Mouse (Mus musculus) lung, postnatal 0 days (tissue): ENCODE data around the gene Col4a4. TPM values are rescaled to one million over a fixed set of nuclear protein-coding genes. Genes with fewer than 3 reads are reported as not detected.
A peak's percentile ranks its signal among the peaks of the same experiment; 100 is the strongest.

ENCODE experiments used
- ATAC-seq: fragments of 200-750 bp; cut with Nextera tagmentation; 2 replicates; pipeline ENCODE4 v1.8.0; 2017; ENCODE audit warnings: moderate library complexity
- DNase-seq: peaks from one replicate; pipeline ENCODE4 v3.0.0-alpha.2; 2016; ENCODE audit warnings: low spot score
- H3K27ac ChIP-seq: fragments of 300-500 bp; sonication (generic); 2 replicates; pipeline ENCODE4 v1.5.1; 2014; ENCODE audit warnings: antibody characterized with exemption, mild to moderate bottlenecking, low read length, mixed read lengths
- H3K27me3 ChIP-seq: fragments of 300-500 bp; sonication (generic); replicated peaks from 2 replicates; pipeline ENCODE4 v1.6.1; 2014; ENCODE audit warnings: low read length, mixed read lengths; ENCODE audit not compliant: insufficient read depth
- H3K36me3 ChIP-seq: fragments of 300-500 bp; sonication (generic); 2 replicates; pipeline ENCODE4 v1.6.1; 2014; ENCODE audit warnings: low read length, mixed read lengths; ENCODE audit not compliant: insufficient read depth
- H3K4me1 ChIP-seq: fragments of 300-500 bp; sonication (generic); 2 replicates; pipeline ENCODE4 v1.6.1; 2014; ENCODE audit warnings: antibody characterized with exemption, low read depth, low read length, mixed read lengths; ENCODE audit not compliant: insufficient read depth
- H3K4me2 ChIP-seq: fragments of 300-500 bp; sonication (generic); replicated peaks from 2 replicates; pipeline ENCODE4 v1.6.1; 2014; ENCODE audit warnings: low read depth, mild to moderate bottlenecking, low read length, moderate library complexity, mixed read lengths
- H3K4me3 ChIP-seq: fragments of 300-500 bp; sonication (generic); 2 replicates; pipeline ENCODE4 v1.5.1; 2014; ENCODE audit warnings: low read depth, low read length
- H3K9ac ChIP-seq: fragments of 300-500 bp; sonication (generic); replicated peaks from 2 replicates; pipeline ENCODE4 v1.6.1; 2014; ENCODE audit warnings: low read depth, mild to moderate bottlenecking
- H3K9me3 ChIP-seq: fragments of 300-500 bp; sonication (generic); 2 replicates; pipeline ENCODE4 v1.6.1; 2016; ENCODE audit warnings: low read length, mixed read lengths
- CTCF ChIP-seq: IDR thresholded peaks from 2 replicates; pipeline ENCODE4 v1.5.1; 2016; ENCODE audit warnings: antibody characterized with exemption, mild to moderate bottlenecking
- EP300 ChIP-seq: IDR thresholded peaks from 2 replicates; pipeline ENCODE4 v1.6.1; 2016; ENCODE audit warnings: antibody characterized with exemption, mild to moderate bottlenecking, control low read depth
- WGBS: fragments of 180-500 bp; shearing (Covaris S2); extraction: QIAGEN DNeasy Blood & Tissue Kit; methylation state at CpG from one replicate; pipeline ENCODE4 v1.1.7; 2014; 5-methylcytosine and 5-hydroxymethylcytosine counted together
- polyA plus RNA-seq: library from polyadenylated mRNA; unstranded; fragments of >200 nt; fragmentation: Nextera tagmentation; extraction: Ambion mirVana; gene quantifications from 2 replicates; pipeline ENCODE4 v1.2.1, GENCODE M21; 2015

Col4a4 gene
- polyA plus RNA-seq, 1 experiment from 2014 or later: 67.3 TPM

DNA sequence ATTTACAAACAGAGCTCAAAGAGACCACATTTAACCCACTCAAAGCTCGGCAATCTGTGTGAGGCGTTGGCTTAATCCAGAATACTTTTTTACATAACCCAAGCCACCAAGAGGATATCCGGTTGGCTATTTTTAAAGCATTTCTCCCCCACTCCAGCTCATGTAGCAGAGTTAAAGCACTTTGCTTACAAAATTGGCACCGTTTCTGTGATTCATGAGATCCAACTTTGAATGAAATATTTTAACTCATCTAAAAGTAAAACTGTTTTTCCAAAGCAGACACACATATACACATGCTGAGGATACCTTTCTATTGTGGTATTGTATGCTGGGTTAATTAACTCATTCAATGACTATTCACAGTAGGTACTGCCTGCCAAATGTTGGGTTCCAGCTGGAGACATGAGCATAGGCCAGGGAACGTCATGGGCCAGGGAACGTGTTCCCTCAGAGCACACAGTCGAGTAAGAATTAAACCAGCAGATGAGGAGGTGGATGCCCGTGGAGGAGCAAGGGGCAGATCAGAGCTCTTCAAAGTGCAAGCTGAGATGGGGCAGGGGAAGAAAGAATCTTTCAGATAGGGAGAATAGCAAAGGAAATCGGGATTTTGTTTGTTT, 22.1 kb upstream of the Col4a4 start:
- H3K9ac ChIP-seq: no peak overlapping the region
- no peak overlapping the region for H3K27ac ChIP-seq
- H3K4me1 ChIP-seq: 0 out of 2 replicates have a peak, but pooled peaks cover 1% of the 10 kb centered on the region
- no peak overlapping the region for H3K4me2 ChIP-seq
- no peaks in the 10 kb centered on the region for H3K36me3 ChIP-seq
- ATAC-seq: no peak
- 42% methylated on average over 9 of the region's 9 CpGs for WGBS
- TF ChIP-seq CTCF: no peak
- no peak for TF ChIP-seq EP300
- no peaks in the 10 kb centered on the region for H3K9me3 ChIP-seq
- H3K4me3 ChIP-seq: no peak overlapping the region
- no peaks in the 10 kb centered on the region for H3K27me3 ChIP-seq
- peak; percentile 39 for DNase-seq

DNA sequence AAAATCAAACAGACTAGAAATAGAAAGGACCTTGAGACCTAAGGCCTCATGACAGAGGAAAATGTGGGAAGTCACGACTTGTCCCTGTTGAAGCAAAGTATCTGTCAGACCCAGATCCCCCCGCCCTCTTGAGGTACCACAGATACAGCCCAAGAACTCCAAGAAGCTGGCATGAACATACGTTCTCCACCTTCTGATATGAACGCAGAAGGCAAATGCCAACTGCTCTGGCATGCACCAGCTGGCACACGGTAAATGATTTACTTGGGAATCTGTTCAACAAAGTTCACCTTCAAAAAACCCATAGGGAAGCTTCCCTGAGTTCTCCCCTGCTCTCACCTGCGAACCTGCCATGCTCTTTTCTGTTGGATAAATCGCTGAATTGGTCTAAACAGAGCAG, 19.2 kb upstream of the Col4a4 start:
- H3K9me3 ChIP-seq: no peaks in the 10 kb centered on the region
- no peak overlapping the region for H3K27ac ChIP-seq
- H3K4me2 ChIP-seq: no peak overlapping the region
- no peak for ATAC-seq
- TF ChIP-seq EP300 (no peak), CTCF (no peak)
- H3K4me1 ChIP-seq: 0 out of 2 replicates have a peak, but pooled peaks cover 3% of the 10 kb centered on the region
- no peak overlapping the region for H3K4me3 ChIP-seq
- no peaks in the 10 kb centered on the region for H3K27me3 ChIP-seq
- WGBS: 65% methylated on average over 7 of the region's 7 CpGs
- no peak for DNase-seq
- no peaks in the 10 kb centered on the region for H3K36me3 ChIP-seq
- no peak overlapping the region for H3K9ac ChIP-seq

DNA sequence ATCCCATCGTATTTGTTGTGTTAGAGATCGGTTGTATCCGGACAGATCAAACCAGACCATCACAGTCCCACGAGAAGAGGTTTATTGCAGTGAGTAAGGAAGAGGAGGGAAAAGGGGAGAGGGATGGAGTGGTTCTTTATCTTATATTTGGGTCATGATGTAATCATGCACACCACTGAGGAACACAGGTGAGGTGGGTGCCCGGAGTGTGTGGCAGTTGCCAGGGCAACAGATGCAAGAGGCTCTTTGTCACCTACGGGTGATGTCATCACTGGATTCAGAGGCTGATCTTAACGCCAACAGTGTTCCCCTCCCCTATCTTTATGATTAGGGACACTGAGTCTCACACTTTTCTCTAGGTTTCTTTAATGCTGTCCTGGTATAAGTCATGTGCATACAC, 18.7 kb upstream of the Col4a4 start:
- no peak overlapping the region for H3K4me3 ChIP-seq

DNA sequence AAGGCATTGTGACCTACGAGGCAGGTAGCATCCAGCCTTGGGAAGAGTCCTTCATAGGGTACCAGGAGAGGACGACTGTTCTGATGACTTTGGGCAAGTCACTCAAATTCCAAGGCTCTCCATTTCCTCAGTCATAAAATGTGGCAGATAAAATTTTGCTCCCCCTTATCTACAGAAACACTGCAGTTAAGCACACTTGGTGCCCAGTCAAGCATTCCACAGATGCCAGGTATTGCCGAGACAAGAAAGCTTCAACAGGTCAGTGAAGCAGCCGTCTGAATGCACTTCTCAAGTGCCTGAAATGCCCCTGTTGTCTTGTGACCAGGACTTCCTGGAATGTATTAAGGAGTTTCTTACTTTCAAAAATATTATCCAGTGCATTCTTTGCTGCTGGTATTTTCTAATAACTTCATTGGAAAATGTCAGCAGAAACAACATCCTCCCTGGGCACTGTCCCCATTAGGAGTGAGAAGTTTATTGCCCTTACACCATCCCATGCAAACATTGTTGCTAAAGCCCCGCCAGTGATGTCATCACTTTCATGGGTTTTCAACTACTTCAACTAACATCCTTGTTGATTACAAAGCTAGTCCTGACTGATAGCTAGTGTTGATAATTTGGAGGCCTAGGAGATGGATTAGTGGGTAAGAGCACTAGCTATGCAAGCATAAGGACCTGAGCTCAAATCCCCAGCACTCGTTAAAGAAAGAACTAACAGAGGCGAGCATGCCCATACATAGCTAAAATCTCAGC, 16.7 kb upstream of the Col4a4 start:
- Histone ChIP-seq H3K9me3 (no peaks in the 10 kb centered on the region), H3K4me1 (0 out of 2 replicates have a peak, but pooled peaks cover 3% of the 10 kb centered on the region), H3K27ac (peak overlapping the region; percentile 60), H3K9ac (no peak overlapping the region), H3K4me3 (no peak overlapping the region), H3K36me3 (no peaks in the 10 kb centered on the region), H3K4me2 (no peak overlapping the region), H3K27me3 (no peaks in the 10 kb centered on the region)
- 50% methylated on average over 7 of the region's 7 CpGs for WGBS
- DNase-seq (peak; percentile 79), ATAC-seq (peak; percentile 94)
- TF ChIP-seq EP300 (peak; percentile 99), CTCF (no peak)

More for the DNA sequence above, 18.7 kb upstream of the Col4a4 start:
- Histone ChIP-seq H3K27ac (no peak overlapping the region), H3K4me1 (0 out of 2 replicates have a peak, but pooled peaks cover 3% of the 10 kb centered on the region), H3K9ac (no peak overlapping the region), H3K36me3 (no peaks in the 10 kb centered on the region), H3K4me2 (no peak overlapping the region), H3K9me3 (no peaks in the 10 kb centered on the region), H3K27me3 (no peaks in the 10 kb centered on the region)
- no peak for TF ChIP-seq EP300
- no peak for TF ChIP-seq CTCF
- ATAC-seq: no peak
- no peak for DNase-seq
- WGBS: 74% methylated on average over 7 of the region's 7 CpGs

DNA sequence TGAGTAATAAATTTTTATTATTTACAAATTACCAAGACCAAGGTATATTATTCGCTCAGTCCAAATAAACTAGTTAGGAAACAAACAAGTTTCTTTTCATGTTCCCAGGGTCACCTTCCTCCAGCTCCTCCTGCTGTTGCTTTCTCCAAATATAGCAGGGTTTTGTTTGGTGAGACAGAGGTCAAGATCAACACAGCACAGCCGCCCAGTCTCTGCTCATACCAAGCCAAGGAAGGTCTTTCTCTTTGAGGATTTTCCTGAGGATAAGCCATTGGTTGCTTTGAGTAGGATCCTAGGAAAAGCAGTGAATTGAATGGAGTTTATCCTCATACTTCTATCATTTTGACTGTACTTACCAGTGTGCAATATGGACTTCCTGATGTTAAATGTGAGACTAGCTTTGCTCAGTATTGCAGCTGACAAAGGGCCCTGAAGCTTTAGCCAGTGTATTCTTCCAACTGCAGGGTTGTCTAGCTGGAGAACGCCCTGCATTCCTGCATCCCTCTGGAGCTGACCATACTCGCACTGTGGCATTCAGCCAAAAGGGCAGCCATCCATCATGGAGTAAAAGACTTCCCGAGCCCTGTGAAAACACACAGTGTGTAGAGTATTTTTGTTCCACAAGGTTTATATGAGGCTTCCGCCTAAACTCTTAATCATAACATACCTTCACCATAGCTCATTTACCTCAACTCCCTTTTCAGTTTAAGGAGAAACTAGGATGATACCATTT, 10.4 kb upstream of the Col4a4 start:
- peak; percentile 54 for DNase-seq
- no peaks in the 10 kb centered on the region for H3K9me3 ChIP-seq
- H3K27ac ChIP-seq: no peak overlapping the region
- no peak overlapping the region for H3K4me2 ChIP-seq
- no peak overlapping the region for H3K4me3 ChIP-seq
- 24% methylated on average over 6 of the region's 6 CpGs for WGBS
- H3K4me1 ChIP-seq: peaks cover 3% of the 10 kb centered on the region; the same call in 1 of the 2 replicates
- H3K27me3 ChIP-seq: no peaks in the 10 kb centered on the region
- TF ChIP-seq EP300 (0 out of 2 replicates have a peak, but pooled peaks have one; percentile 29), CTCF (no peak)
- H3K9ac ChIP-seq: no peak overlapping the region
- ATAC-seq: peak; percentile 80
- H3K36me3 ChIP-seq: no peaks in the 10 kb centered on the region

DNA sequence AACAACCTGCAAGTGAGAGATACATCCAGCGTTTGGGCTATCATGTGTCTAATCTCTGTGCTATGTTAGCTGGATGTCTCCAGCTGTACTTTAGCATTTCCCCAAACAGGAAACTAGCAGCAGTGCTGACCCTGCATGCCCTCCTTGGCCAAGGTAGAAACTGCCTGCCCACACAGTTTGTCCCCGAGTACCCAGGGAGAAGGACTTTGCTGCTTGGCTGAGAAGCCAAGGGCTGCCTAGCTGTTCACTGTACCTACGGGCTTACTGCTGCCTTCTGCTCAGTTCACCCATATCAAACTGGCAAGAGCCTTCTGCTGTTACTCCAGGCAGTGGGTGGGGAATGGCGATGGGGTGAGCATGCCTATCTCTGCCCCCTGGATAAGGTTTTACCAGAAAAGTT, 3.6 kb upstream of the Col4a4 start:
- DNase-seq (no peak), ATAC-seq (no peak)
- peaks cover 8% of the 10 kb centered on the region; the same call in 1 of the 2 replicates for H3K4me1 ChIP-seq
- H3K36me3 ChIP-seq: no peaks in the 10 kb centered on the region
- H3K27ac ChIP-seq: no peak overlapping the region
- H3K9me3 ChIP-seq: no peaks in the 10 kb centered on the region
- no peak overlapping the region for H3K4me3 ChIP-seq
- no peak overlapping the region for H3K4me2 ChIP-seq
- H3K27me3 ChIP-seq: no peaks in the 10 kb centered on the region
- no peak overlapping the region for H3K9ac ChIP-seq
- no peak for TF ChIP-seq CTCF
- TF ChIP-seq EP300: no peak
- 45% methylated on average over 4 of the region's 4 CpGs for WGBS
